Comparison of ENCODE assay signal across 10 mouse cellular contexts in genomic region chr15:86116421-86116820, GRCm38 (mm10). TPM values are rescaled to one million over a fixed set of nuclear protein-coding genes. Genes with fewer than 3 reads are reported as not detected.
DNase-seq lines count a peak whose midpoint lies in the region; ATAC-seq lines count a peak whose summit lies in the region.
"Had no signal": no experiment of that assay in that cellular context is flagged by ENCODE, and none has a peak within 500 bp of the region (broad histone marks: within the 10 kb centered on the region; RNA-seq: fewer than 3 reads in every experiment).

No protein-coding gene starts in this region.

- H3K4me3 ChIP-seq in kidney, embryonic 16.5 days (ENCODE audit: low read length): no peak overlapping the region
- no peak overlapping the region for H3K4me3 ChIP-seq in brown adipose tissue, adult 24 weeks (ENCODE audit: insufficient read depth, low read depth, low read length)
- H3K4me3 ChIP-seq: limb, embryonic 13.5 days; neural tube, embryonic 15.5 days had no signal

- no peaks in the 10 kb centered on the region for H3K9me3 ChIP-seq in kidney, embryonic 16.5 days (ENCODE audit: low read length)
- H3K9me3 ChIP-seq: limb, embryonic 13.5 days; neural tube, embryonic 15.5 days had no signal

- H3K9ac ChIP-seq in kidney, embryonic 16.5 days (replicated peaks; ENCODE audit: low read length): no peak overlapping the region
- H3K9ac ChIP-seq: limb, embryonic 13.5 days; neural tube, embryonic 15.5 days had no signal

- H3K4me1 ChIP-seq in kidney, embryonic 16.5 days (ENCODE audit: insufficient read depth, low read length): peaks cover 26% of the 10 kb centered on the region
- H3K4me1 ChIP-seq in brown adipose tissue, adult 24 weeks (ENCODE audit: control insufficient read depth, insufficient read depth, insufficient read length, low read length): peaks cover 19% of the 10 kb centered on the region

- WGBS in kidney, embryonic 16.5 days: 64% methylated on average over 5 of the region's 5 CpGs

- DNase-seq in kidney, adult 18-20 months: peak; percentile 60
- DNase-seq in ZHBTc4 (ENCODE audit: low read depth, low spot score): peak; percentile 53
- peak; percentile 40 to 59 for DNase-seq in heart, postnatal 14 days
- no peak for DNase-seq in left cerebral cortex, postnatal 25 days (ENCODE audit: low spot score in 2 of 2)
- DNase-seq in spleen, postnatal 4 days (ENCODE audit: low spot score in 2 of 2): no peak
- DNase-seq: gastrocnemius, postnatal 14 days had no signal

- no peaks in the 10 kb centered on the region for H3K27me3 ChIP-seq in kidney, embryonic 16.5 days (ENCODE audit: insufficient read depth, low read length)
- H3K27me3 ChIP-seq: limb, embryonic 13.5 days; neural tube, embryonic 15.5 days had no signal

- H3K36me3 ChIP-seq in kidney, embryonic 16.5 days (ENCODE audit: insufficient read depth, low read length): peaks cover 19% of the 10 kb centered on the region

- no peak for ATAC-seq in kidney, embryonic 16.5 days (ENCODE audit: low FRiP score, low TSS enrichment)

- intact Hi-C loops in heart, postnatal 14 days (cut with DNase I): no loop called here
- intact Hi-C loops in left cerebral cortex, postnatal 25 days (cut with DNase I): no loop called here

- no peak overlapping the region for H3K27ac ChIP-seq in kidney, embryonic 16.5 days (ENCODE audit: low read length)
- peak overlapping the region; percentile 16; the same call in 1 of the 2 replicates for H3K27ac ChIP-seq in brown adipose tissue, adult 24 weeks (replicated peaks; ENCODE audit: low read depth, low read length)
- H3K27ac ChIP-seq: limb, embryonic 13.5 days; neural tube, embryonic 15.5 days had no signal

- no peak overlapping the region for H3K4me2 ChIP-seq in kidney, embryonic 16.5 days (replicated peaks; ENCODE audit: low read depth, low read length)
- H3K4me2 ChIP-seq: limb, embryonic 13.5 days; neural tube, embryonic 15.5 days had no signal

RNA-seq across cellular contexts. Expression of gene Gramd4, which starts 58.9 kb away (rescaled TPM):
- polyA plus RNA-seq in kidney, embryonic 16.5 days (2015; fragmentation: Nextera tagmentation; extraction: Ambion mirVana): 12.1 and 14.9 TPM in 2 replicates
- polyA plus RNA-seq in brown adipose tissue, adult 24 weeks (2012; ENCODE audit: insufficient read depth, insufficient read length, missing spikeins): 12.1 and 13.5 TPM in 2 replicates
- total RNA-seq in heart, postnatal 14 days (2021): 10 to 100 TPM; 32.4 to 35.0 TPM
- 10 to 100 TPM; 42.0 to 47.6 TPM for total RNA-seq in left cerebral cortex, postnatal 25 days (2021)

Comparison
In these comparisons a context has a peak if more than half of its experiments do, and no peak if none do; other contexts are left out.
1. DNase-seq: peak in kidney, adult 18-20 months (single experiment), ZHBTc4 (single experiment) and heart, postnatal 14 days (2 of 2); none in left cerebral cortex, postnatal 25 days (0 of 2) and spleen, postnatal 4 days (0 of 2).